Mouse (Mus musculus): ENCODE measurements around the gene Dpep2nb.
A peak's percentile ranks its signal among the peaks of the same experiment; 100 is the strongest.

Dpep2nb gene

DNA sequence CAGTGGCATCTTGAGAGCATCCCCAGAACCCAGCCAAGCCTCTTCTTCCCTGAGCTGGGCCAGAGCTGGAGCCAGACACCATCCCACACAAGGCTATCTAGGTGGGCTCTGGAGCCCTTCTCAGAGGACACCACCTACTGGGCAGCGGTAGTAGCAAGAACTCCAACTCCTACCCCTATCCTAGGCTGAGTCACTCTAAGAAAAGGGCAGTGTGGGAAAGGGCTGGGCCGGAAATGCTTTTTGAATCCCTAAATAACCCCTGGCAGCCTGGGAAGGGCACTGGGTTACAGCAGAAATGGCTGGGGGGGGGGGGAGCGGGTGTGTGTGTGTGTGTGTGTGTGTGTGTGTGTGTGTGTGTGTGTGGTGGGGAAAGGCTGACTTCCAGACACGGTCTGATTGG is 48.0 kb downstream of the Dpep2nb start:
- DNase-seq: peak; percentile 71 to 86

DNA sequence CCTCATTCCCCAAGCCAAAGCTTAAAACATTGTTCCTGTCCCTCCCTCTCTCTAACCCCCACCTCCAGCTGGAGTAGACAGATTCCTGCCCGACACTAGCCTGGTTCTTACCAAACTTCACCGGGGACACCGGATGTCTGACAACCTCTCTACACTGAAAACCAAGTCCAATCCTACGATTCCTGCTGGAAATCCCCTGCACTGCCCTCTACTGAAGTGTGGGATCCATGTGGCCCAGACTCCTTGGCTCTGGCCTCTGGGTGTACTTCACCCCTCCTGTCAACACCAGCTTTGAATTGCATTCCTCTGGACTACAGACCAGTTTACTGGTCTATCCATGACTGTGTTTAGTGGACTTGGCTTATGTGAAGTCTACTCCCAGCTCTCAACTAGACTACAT is 49.2 kb downstream of the Dpep2nb start:
- no peak for DNase-seq

DNA sequence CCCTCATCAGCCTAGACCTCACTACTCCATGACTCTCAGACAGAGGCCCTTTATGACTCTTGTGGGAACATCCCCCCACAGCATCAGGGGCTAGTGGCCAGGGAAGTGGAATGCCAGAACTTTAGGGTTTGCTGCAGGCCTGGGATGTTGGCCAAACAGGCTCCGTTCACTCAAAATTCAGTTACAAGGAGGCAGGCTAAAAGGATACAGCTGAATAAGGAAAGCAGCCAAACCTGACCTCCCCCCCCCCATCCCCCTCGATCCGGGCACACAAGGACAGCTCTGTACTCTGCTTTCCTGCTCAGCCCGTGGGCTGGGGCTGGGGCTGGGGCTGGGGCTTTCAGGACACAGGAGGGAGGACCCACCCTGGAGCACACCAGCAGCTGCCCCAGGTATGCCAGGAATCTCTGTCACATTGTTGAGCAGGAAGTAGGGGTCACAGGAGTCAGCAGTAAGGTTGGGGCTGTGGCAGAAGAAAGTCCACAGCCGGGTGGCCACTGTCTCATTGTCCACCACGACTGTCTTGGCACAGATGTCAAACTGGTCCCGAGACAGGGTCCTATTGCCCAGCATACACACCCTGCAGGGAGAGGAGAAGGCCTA is 54.6 kb downstream of the Dpep2nb start:
- DNase-seq: peak; percentile 50 to 71

DNA sequence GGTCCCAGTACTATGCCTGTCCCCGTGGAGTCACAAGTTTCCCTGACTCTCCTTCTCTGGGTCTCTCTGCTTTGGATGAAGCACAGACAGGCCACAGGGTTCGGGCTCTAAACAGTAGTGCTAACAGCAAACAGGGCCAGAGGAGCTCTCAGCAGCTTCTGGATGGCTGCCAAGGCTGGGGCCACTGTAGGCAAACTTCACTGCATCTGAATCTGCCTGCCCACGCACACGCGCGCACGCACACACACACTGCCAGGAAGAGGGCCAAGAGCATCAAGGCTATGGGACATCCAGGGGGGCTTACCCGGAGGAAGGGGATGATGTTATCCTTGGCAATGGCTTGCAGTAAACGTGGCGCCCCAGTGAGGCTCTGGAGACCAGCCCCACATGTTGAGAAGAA is 56.4 kb downstream of the Dpep2nb start:
- DNase-seq: peak; percentile 65 to 66

Measured in kidney, postnatal 25 days (tissue).